Mouse (Mus musculus): Measurements from ENCODE around the gene Furin.

Gene Furin

DNA sequence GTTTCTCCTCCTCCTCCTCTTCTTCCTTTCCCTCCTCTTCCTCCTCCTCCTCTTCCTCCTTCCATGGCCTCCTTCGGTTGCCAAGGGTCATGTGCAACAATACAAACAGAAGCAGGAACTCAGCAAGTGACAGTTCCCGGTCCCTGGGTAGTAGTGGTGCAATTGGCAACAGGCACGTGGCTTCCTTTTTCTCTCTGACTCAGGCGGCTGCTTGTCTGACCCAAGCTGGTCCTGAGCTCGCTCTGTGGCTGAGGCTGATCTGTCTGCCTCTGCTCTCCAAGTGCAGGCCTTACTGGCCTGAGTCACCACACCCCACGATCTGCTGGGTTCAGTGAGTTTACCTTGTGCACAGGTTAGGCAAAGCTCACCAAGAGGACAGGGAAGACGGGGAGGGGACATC is 21.1 kb upstream of the Furin start:
- no peak for DNase-seq (ENCODE audit: low spot score)

DNA sequence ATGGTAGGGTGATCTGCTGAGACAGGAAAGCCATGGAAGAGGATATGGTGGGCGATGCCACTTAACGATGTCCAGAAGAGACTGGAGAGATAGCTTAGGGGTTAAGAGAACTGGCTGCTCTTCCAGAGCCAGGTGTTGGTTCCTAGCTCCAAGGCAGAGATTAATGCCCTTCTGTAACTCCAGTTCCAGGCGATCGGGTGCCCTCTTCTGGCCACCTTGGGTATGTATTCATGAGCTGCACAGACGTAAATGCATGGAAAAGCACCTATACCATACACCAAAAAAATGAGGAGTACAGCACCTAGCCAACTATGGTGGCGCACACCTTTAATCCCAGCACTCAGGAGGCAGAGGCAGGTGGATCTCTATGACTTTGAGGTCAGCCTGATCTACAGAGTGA is 19.5 kb upstream of the Furin start:
- DNase-seq (ENCODE audit: low spot score): no peak

DNA sequence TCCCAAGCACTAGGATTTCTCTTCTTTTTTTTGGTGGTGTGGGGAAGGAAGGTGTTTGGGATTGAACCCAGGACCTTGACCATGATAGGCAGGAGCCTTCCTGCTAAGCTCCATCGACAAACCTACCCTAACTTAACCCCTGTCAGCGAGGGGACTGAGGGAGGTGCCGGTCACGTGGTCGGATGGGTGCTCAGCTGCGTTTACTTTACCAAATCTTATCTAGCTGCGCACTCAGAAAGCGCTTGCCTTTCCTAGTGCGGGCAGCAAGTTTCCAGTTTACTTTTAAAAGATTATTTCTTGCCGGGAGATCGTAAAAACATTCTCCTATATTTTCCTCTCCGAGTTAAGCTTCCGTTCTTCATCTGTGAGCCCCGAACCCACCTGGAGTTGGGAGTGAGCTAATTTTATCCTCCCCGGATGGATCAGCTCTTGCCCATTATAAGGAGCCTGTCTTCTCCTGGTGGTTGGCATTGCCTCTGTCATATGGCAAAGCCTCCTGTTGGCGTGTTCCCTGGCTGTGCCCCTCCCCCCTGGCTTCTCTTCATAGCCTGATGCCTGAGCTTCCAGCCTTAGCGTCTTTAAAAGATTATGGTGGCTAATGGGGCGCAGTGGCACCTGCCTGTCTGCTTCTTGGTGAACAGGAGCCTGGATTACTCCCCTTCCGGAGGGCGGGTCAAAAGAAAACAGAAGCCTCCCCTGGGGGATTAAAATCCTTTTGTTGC is 17.7 kb upstream of the Furin start:
- DNase-seq (ENCODE audit: low spot score): no peak

DNA sequence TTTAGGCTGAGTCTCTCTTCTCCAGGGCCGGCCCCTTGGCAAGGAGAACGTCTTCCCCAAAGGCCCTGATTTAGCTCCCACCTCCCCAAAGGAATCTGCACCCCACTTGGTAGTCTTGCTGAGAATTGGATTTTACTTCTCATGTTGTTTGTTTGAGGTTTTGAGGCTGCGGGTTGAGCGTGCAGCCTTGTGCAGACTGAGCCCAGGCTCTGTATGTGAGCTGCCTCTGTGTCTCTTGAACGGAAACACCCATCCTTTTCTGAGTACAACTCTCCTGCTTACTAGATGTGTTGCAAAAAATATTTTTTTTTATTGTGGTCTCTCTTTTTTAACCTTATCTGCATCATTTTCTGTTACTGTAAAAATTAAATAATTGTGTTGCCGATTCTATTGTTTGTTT is 16.3 kb upstream of the Furin start:
- DNase-seq (ENCODE audit: low spot score): no peak

DNA sequence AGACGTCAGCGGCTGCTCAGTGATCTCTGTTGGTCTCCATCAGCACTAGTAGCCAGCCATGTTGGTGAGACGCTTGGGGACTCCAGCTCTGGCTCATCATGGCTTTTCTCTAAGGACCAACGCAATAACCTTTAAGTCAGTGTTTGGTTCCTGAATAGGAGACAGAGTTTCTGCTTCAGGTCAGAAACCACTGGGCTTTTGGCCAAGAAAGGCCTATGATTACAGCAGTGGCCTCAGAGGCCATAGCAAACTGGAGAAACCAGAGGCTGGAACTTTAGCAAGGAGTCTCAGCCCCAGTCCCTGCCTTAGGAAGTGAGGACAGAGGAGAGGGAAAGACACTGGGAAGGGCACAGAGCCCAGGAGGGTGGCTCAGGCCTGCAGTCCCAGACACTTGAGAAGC is 15.3 kb upstream of the Furin start:
- no peak for DNase-seq (ENCODE audit: low spot score)

DNA sequence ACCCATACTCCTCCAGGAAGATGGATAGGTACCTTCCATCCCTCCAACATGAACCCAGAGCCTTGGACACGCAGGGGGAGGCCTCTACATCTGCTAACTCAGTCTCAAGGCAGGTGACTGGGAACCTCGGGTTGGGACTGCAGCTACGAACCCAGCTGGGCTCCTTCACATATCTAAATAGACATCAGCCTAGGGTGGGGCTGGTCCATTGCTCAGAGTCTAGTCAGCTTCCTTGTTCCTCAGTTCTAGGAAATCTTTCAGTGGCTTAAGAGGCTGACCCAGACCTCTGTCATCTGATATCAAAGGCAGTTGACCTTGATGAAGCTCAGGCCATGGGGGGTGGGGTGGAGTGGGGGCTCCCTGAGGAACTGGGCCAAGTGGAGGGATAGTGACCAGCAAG is 14.0 kb upstream of the Furin start:
- DNase-seq (ENCODE audit: low spot score): no peak

DNA sequence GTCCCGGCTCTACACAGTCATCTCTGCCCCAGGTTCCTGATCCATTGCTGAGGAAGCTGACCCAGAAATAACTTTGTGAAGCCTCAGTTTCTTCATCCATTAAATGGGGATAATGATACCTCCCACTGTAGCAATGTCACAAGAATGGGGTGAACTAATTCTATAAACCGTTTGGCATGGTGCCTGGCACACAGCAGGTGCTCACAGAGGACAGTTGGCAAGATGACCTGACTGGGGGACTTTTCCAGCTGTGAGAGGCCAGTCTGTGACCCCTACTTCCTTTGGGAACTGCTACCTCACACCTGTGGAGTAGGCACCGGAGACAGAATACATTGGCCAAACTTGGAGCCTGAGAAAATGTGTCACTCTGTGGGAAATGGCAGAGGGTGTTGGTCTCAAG is 12.8 kb upstream of the Furin start:
- no peak for DNase-seq (ENCODE audit: low spot score)

DNA sequence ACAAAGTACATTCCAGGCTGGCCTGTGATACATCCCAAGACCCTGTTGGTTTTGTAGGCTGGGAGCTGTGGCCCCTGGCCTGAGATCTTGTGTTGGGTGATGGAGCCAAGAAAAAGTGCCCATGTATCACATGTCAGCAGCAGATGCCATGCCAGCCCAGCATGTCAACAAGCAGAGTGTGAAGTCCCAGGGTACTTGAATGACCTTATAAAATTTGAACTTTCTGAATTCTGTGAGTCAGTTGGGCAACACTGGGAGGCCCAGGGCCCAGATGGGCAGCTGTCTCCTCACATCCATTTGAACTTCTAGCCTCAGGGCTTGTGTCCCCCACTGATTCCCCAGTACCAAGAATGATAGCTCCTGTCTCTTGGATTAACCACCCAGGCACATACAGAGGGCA is 12.4 kb upstream of the Furin start:
- DNase-seq (ENCODE audit: low spot score): no peak

DNA sequence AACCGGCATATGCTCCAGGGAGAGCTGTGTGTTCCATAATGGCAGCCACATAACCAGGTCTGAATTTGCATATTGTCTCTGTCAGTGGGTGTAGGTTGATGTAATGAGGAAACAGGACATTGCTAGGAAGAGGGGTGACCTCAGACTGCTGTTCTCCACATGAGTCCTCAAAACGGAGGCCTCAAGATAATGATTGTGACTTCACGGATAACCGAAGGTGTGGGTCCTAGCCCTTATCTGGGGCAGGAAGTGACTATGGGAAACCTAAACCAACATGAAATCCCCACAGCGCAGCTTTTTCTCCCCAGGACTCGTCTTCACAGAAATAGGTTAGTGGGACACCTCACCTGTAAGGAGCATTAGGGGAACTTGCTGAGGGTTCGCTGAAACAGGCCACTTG is 11.7 kb upstream of the Furin start:
- no peak for DNase-seq (ENCODE audit: low spot score)

DNA sequence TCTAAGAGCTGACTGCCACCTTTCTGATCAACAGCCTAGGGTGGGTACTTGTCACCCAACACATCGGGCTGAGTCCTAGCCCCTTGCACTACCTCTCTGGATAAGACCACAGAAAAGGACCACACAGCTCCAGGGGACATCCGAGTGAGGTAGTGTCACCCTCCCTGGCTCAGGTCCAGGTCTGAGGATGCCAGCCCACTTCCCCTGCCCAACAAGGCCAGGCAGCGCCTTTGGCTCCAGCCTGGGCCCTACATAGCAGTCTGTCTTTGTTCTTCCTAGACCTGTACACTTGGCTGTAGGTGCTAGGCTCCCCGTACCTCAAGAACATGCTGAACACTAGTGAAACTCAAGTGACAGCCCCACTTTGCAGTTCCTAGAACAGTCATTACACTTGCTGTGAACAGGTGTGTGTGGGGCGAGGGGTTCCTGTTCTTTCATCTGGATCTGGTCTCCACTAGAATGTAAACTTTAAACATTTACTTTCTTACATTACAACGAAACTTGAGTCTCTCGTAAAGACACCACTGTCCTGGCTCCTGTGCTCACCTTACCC is 9.1 kb upstream of the Furin start:
- DNase-seq (ENCODE audit: low spot score): no peak

DNA sequence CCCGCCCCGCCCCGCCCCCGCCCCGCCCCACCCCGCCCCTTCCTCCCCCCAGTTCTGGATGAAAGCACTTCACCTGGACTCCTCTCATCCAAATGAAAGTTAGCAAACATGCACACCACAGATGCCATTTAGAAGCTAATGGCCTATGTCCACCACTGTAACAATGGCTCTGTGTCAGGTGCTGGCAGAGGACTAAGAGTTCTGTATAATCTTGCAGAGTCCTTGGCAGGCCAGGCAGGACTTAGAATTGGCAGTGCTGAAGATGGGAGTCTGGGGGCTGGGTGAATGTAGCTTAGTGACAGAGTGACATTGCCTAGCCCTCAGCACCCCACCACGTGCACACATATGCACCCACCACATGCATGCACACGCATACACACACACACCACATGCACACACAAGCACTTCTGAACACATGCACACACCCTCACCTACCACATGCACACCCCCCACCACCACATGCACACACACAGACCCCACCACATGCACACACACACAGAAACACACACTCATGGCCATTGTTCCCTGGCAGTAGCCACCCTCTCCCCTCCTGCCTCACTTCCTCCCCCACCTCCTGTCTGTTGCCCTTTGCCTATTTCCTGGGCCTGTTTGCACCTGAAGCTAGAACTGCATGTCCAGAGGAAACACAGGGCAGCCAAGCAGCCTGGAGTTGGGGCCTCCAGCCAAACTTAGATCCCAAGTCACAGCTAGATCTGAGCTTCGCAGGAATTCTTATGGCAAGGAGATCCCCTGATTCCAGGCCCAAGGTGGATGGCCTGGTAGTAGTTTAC is 8.5 kb upstream of the Furin start:
- DNase-seq (ENCODE audit: low spot score): no peak

DNA sequence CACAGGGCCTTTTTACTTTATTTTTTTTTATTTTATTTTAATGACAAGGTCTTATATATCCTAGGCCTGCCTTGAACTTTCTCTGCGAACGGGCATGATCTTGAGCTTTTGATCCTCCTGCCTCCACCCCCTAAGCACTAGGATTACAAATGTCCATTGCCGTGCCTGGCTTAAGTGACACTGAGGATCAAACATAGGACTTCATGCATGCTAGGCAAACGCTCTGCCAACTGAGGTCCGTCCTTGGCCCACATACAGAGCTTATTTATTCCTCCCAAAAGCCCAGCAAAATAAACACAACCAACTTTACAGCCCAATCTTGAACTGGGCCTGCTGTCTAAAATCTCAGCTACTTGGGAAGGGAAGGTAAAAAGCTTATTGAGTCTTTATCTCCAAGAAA is 7.5 kb upstream of the Furin start:
- DNase-seq (ENCODE audit: low spot score): no peak

DNA sequence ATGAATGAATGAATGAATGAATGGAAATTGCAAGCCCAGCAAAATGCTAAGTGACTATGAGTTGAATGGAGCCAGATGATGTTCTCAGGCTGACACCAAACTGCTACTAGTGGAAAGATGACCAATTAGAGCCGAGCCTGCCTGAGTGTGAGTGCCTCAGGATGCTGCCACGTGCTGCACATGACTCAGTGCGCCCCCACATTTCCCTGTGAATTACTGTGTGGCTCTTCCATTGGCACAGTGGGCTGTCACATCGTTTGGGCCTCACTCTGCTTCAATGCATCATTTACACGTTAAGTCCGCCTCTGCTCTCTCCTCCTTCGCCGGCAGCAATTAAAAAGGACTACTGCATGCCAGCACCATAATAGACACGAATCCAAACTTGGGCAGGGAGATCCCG is 7.0 kb upstream of the Furin start:
- DNase-seq (ENCODE audit: low spot score): no peak

DNA sequence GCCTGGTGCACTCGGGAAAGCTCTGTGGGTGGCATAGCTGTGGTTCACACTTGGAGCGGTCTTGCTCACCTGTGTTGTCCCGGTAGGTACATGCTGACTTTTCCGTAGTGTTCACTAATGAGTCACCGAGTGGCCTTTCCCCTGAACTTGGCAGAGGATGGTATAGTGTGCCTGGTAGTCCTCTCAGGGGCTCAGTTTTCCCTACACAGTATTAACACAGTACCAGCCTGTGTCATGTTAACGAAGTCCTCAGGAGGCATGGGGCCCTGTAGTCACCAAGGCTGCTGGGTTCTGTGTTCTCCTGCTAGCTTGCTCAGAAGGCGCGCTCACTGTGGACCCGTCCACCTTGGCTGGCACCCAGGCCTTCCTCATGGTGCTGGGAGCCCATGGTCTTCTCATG is 5.1 kb upstream of the Furin start:
- no peak for DNase-seq (ENCODE audit: low spot score)

DNA sequence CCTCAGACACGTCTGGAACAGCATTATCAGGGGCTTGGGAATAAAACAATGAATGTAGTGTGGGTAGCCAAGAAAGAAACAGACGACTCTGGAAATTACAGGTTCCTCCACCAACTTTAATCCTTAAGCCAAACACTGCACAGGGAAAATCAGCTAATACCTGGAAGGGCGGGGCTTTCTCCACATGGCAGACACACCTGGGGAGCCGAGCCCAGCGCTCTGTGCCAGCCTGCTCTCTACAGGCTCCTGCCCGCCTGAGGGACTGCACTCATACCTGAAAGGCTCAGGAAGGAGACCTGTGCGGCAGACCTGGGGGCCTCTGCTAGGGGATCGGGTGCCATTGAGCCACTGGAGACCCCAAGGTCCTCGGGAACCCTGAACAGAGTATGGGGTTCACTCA is 2.5 kb upstream of the Furin start:
- DNase-seq (ENCODE audit: low spot score): no peak

DNA sequence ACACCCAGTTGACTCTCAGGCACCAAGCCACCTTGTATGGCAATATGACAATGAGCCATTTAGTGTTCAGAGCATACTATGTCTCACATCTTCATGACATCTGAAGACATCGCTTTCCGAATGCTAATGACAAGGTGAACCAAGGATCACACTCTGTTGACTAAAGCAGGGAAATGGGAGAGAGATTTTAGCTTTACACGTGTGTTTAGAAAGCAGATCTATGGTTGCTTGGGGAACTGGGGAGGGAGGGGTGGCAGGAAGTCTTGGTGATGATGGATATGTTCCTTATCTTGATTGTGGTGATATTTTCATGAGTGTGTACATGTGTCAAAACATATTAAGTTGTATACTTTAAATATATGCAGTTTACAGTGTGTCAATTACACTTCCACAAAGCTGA is 950 bp upstream of the Furin start:
- no peak for DNase-seq (ENCODE audit: low spot score)

DNA sequence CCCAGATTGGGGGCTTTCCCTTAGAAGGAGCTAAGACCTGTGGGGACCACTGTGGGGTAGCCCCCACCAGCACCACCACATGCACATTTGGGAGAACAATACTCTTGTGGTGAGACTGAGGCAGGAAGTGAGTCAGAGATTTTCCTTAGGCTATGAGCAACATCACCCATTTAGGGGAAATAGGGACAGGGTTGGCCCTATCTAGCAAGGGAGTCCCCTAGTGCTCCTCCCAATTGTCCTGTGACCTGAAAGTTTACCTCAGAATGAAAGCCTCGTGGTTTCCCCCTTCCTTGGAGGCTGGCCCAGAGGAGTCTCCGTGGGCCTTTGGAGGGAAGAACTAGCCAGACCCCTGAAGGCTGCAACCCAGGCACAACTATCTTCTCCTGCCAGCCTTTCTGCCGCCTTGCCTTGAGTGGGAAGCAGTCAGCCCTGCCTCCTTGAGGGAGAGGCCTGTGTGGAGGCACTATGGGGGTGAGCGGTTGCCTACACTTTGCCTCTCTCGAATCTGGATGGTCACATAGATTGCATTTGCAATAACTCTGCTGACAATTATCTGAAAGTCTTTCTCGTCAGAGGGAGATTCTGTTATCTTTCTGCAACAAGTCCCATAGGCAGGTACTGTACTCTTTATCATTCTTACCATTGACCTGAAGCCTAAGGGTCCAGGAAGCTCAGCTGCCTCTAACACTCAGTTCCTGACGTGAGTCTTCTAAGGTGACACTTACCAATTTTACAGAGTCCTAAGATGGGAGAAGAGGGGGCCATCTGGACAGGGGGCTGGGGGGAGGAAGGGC is 938 bp downstream of the Furin start:
- no peak for DNase-seq (ENCODE audit: low spot score)

DNA sequence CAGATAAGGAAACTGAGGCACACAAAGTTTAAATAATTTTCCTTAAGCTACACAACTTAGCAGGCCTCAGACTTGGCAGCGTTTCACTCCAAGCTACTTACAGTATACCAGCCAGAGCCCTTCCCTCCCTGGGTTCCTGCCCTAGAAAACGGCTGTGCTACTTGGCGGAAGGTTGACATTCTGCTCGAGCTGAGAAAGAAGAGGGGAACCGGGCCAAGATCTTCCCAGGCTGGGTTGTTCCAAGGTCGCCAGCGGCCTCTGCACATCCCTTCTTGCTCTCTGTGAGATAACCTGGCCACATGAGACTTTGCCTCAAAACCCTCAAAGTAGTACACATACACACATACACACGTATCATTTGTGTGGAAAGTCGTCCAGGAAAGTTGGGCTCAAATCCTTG is 1.7 kb downstream of the Furin start:
- DNase-seq (ENCODE audit: low spot score): peak; percentile 30

DNA sequence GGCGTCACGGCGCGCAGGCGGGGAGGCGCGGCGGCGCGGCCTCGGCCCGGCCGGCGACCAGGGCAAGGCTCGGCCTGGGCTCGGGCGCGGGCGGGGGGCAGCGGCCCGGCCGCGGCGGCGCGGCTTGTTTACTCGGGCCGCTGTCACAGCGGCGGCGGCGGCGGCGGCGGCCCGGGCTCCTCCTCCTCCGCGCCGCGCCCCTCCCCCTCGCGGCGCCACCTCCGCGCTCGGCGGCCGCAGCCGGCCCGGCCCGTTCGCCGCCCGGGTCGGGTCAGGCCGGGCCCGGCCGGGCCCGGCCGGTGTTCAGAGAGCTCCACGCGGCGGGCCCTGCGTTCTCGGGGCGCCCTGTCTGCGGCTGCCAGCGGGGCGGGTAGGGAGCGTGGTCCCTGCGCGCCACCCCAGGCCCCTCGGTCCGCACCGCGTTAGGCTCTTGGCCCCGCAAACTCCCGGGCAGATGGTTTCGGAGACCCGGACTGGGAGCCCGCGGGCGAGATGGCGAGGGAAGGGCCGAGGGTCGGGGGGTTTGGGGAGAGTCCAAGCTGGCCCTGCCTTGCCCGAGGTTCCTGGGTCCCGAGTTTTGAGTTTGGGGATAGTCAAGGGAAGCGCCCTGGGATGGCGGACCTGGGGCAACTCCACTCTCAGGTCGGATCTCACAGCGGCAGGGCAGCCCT is 2.5 kb downstream of the Furin start:
- DNase-seq (ENCODE audit: low spot score): peak; percentile 43

DNA sequence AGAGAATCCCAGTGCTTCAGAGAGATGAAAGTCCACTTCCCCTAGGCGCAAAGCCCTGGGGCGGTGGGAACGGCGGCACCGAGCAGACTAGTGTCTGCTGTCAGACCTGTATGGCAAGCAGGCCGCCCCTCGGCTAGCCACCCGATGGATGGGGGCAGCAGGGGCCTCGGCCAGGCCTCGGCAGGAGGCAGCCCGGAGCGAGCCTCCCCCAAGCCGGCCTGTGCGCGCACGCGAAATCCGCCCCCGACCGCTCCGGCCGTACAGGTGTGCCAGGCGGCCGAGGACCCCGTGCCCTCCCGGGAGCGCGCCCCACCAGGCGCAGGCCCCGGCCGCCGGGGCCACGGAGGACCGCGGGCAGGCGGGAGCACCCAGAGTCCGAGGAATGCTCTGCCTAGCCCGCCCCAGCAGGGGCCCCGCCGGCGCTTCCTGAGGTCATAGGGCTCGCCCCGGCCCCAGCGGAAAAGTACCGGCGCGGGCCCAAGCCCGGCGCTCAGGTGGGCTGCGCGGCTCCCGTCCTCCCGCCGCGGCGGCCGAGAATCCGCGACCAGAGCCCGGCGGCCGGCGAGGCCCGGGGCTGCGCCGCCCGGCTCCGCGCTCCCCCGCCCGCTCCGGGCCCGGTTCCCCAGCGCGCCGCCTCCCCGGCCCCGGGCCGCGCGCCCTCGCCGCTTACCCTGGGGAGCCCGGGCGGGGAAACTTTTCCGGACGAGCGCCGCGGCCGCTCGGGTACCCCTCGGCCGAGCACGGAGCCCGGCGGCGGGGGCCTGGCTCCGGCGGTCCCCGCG is 3.2 kb downstream of the Furin start:
- DNase-seq (ENCODE audit: low spot score): peak; percentile 31

Measured in ovary, postnatal 10 days (tissue).